Mouse (Mus musculus) lung, embryonic 15.5 days (tissue): Measurements from ENCODE around the gene Anapc2. TPM values are rescaled to one million over a fixed set of nuclear protein-coding genes. Genes with fewer than 3 reads are reported as not detected.

ENCODE experiments used
- polyA plus RNA-seq: library from polyadenylated mRNA; unstranded; fragments of >200 nt; fragmentation: Nextera tagmentation; extraction: Ambion mirVana; gene quantifications from 2 replicates; pipeline ENCODE4 v1.2.1, GENCODE M21; 2015

The Anapc2 gene
- polyA plus RNA-seq, 1 experiment from 2014 or later = 136 TPM

Other genes with a start within 250 kb of the Anapc2 start
- 67.3 and 71.1 TPM in 2 replicates for gene Nsmf, start 218.1 kb upstream of the Anapc2 start, polyA plus RNA-seq
- 0.31 and 0.52 TPM in 2 replicates for gene Entpd8, start 192.2 kb upstream of the Anapc2 start, polyA plus RNA-seq
- gene Noxa1, start 177.3 kb upstream of the Anapc2 start, polyA plus RNA-seq = 1.0 and 1.1 TPM in 2 replicates
- gene Nrarp, start 91.7 kb upstream of the Anapc2 start, polyA plus RNA-seq = 15.7 and 16.0 TPM in 2 replicates
- gene Tor4a, start 75.6 kb upstream of the Anapc2 start, polyA plus RNA-seq = 8.8 and 11.7 TPM in 2 replicates
- 121 and 122 TPM in 2 replicates for gene Nelfb, start 61.0 kb upstream of the Anapc2 start, polyA plus RNA-seq
- gene Stpg3, start 57.8 kb upstream of the Anapc2 start, polyA plus RNA-seq = not detected in 2 replicates
- gene Fam166a, start 53.7 kb upstream of the Anapc2 start, polyA plus RNA-seq = 0.69 and 1.4 TPM in 2 replicates
- gene Tubb4b, start 47.8 kb upstream of the Anapc2 start, polyA plus RNA-seq = 704 and 709 TPM in 2 replicates
- gene Slc34a3, start 38.1 kb upstream of the Anapc2 start, polyA plus RNA-seq = not detected in 2 replicates
- not detected in 2 replicates for gene Rnf224, start 35.7 kb upstream of the Anapc2 start, polyA plus RNA-seq
- gene Rnf208, start 30.2 kb upstream of the Anapc2 start, polyA plus RNA-seq = 8.9 and 9.9 TPM in 2 replicates
- gene Cysrt1, start 30.0 kb upstream of the Anapc2 start, polyA plus RNA-seq = 0.19 and 0.35 TPM in 2 replicates
- gene AL732309.1, start 25.6 kb upstream of the Anapc2 start, polyA plus RNA-seq = 3.5 and 5.0 TPM in 2 replicates
- gene Tmem203, start 17.0 kb upstream of the Anapc2 start, polyA plus RNA-seq = 24.4 and 24.5 TPM in 2 replicates
- gene Tprn, start 9.9 kb upstream of the Anapc2 start, polyA plus RNA-seq = 6.7 and 8.7 TPM in 2 replicates
- gene Ssna1, start within 50 bp of the Anapc2 start, polyA plus RNA-seq = 229 and 239 TPM in 2 replicates
- gene Tmem210, start 15.7 kb downstream of the Anapc2 start, polyA plus RNA-seq = not detected in 2 replicates
- 3.4 and 4.5 TPM in 2 replicates for gene Lrrc26, start 17.4 kb downstream of the Anapc2 start, polyA plus RNA-seq
- 0.45 and 0.48 TPM in 2 replicates for gene Grin1, start 46.7 kb downstream of the Anapc2 start, polyA plus RNA-seq
- 48.8 and 52.0 TPM in 2 replicates for gene Man1b1, start 59.9 kb downstream of the Anapc2 start, polyA plus RNA-seq
- gene Dpp7, start 83.9 kb downstream of the Anapc2 start, polyA plus RNA-seq = 14.5 and 14.9 TPM in 2 replicates
- 16.4 and 20.5 TPM in 2 replicates for gene Uap1l1, start 93.2 kb downstream of the Anapc2 start, polyA plus RNA-seq
- gene Sapcd2, start 99.8 kb downstream of the Anapc2 start, polyA plus RNA-seq = 42.2 and 45.2 TPM in 2 replicates
- gene Entpd2, start 123.4 kb downstream of the Anapc2 start, polyA plus RNA-seq = 2.1 and 3.6 TPM in 2 replicates
- gene Npdc1, start 126.9 kb downstream of the Anapc2 start, polyA plus RNA-seq = 27.5 and 28.7 TPM in 2 replicates
- gene Fut7, start 150.8 kb downstream of the Anapc2 start, polyA plus RNA-seq = 0.11 TPM in 1 of 2 replicates, not detected in the other
- gene Abca2, start 156.2 kb downstream of the Anapc2 start, polyA plus RNA-seq = 4.5 and 4.8 TPM in 2 replicates
- 77.9 and 90.3 TPM in 2 replicates for gene Clic3, start 184.4 kb downstream of the Anapc2 start, polyA plus RNA-seq
- 31.5 and 37.0 TPM in 2 replicates for gene Paxx, start 188.6 kb downstream of the Anapc2 start, polyA plus RNA-seq
- gene Ptgds, start 197.6 kb downstream of the Anapc2 start, polyA plus RNA-seq = 10.2 and 24.3 TPM in 2 replicates
- gene Lcn12, start 221.4 kb downstream of the Anapc2 start, polyA plus RNA-seq = not detected in 2 replicates
- 72.8 and 76.2 TPM in 2 replicates for gene Fbxw5, start 228.3 kb downstream of the Anapc2 start, polyA plus RNA-seq
- gene C8g, start 229.2 kb downstream of the Anapc2 start, polyA plus RNA-seq = 5.8 and 6.6 TPM in 2 replicates